Mouse (Mus musculus): ENCODE results near the gene Dock2. TPM values are rescaled to one million over a fixed set of nuclear protein-coding genes. Genes with fewer than 3 reads are reported as not detected.

Gene Dock2
- polyA plus RNA-seq, 1 experiment = 35.9 TPM

GRCm38 (mm10) chr11:34212853-34213252, 570.8 kb downstream of the Dock2 start:
- TF ChIP-seq POLR2A (IDR thresholded peaks at IDR 0.05; ENCODE audit: low read depth, low read length) (no peak), CTCF (IDR thresholded peaks at IDR 0.05; ENCODE audit: extremely low read depth, insufficient read depth, insufficient read length, insufficient replicate concordance) (no peak)
- H3K4me3 ChIP-seq (ENCODE audit: extremely low read depth, insufficient read depth, insufficient read length) = no peak overlapping the region
- H3K4me1 ChIP-seq (ENCODE audit: control insufficient read depth, insufficient read depth, insufficient read length) = no peaks in the 10 kb centered on the region
- WGBS = 18% methylated on average over 5 of the region's 5 CpGs
- H3K27me3 ChIP-seq (ENCODE audit: control insufficient read depth, insufficient read depth, low read length) = no peaks in the 10 kb centered on the region
- H3K36me3 ChIP-seq (ENCODE audit: control insufficient read depth, insufficient read depth, low read length) = no peaks in the 10 kb centered on the region
- peak in 1 of 2 experiments; percentile 18 for DNase-seq (ENCODE audit: low read depth in 1 of 2, low spot score in 2 of 2)
- no peak overlapping the region for H3K27ac ChIP-seq (ENCODE audit: insufficient read depth, low read length)

GRCm38 (mm10) chr11:34207989-34208388, 575.7 kb downstream of the Dock2 start, which contains the start of gene Foxi1:
Gene Foxi1, minus strand, starts transcription at chr11:34208089.
- DNase-seq (ENCODE audit: low read depth in 1 of 2, low spot score in 2 of 2) = no peak
- H3K27ac ChIP-seq (ENCODE audit: insufficient read depth, low read length) = no peak within 1 kb of the TSS
- H3K4me1 ChIP-seq (ENCODE audit: control insufficient read depth, insufficient read depth, insufficient read length) = no peaks in the 10 kb centered on the region
- H3K4me3 ChIP-seq (ENCODE audit: extremely low read depth, insufficient read depth, insufficient read length) = no peak within 1 kb of the TSS
- TF ChIP-seq CTCF (IDR thresholded peaks at IDR 0.05; ENCODE audit: extremely low read depth, insufficient read depth, insufficient read length, insufficient replicate concordance) = no peak
- no peak for TF ChIP-seq POLR2A (IDR thresholded peaks at IDR 0.05; ENCODE audit: low read depth, low read length)
- H3K36me3 ChIP-seq (ENCODE audit: control insufficient read depth, insufficient read depth, low read length) = no peaks in the 10 kb centered on the region
- H3K27me3 ChIP-seq (ENCODE audit: control insufficient read depth, insufficient read depth, low read length) = no peaks in the 10 kb centered on the region
- WGBS = 80% methylated on average over 8 of the region's 10 CpGs

- 50% methylated on average over 1 of the region's 1 CpGs for WGBS
- Histone ChIP-seq H3K36me3 (ENCODE audit: control insufficient read depth, insufficient read depth, low read length) (no peaks in the 10 kb centered on the region), H3K4me3 (ENCODE audit: extremely low read depth, insufficient read depth, insufficient read length) (no peak overlapping the region), H3K4me1 (ENCODE audit: control insufficient read depth, insufficient read depth, insufficient read length) (no peaks in the 10 kb centered on the region), H3K27me3 (ENCODE audit: control insufficient read depth, insufficient read depth, low read length) (no peaks in the 10 kb centered on the region), H3K27ac (ENCODE audit: insufficient read depth, low read length) (no peak overlapping the region)
- TF ChIP-seq CTCF (IDR thresholded peaks at IDR 0.05; ENCODE audit: extremely low read depth, insufficient read depth, insufficient read length, insufficient replicate concordance) = no peak
- TF ChIP-seq POLR2A (IDR thresholded peaks at IDR 0.05; ENCODE audit: low read depth, low read length) = no peak
- no peak for DNase-seq (ENCODE audit: low read depth in 1 of 2, low spot score in 2 of 2)
Observed at GRCm38 (mm10) chr11:34202769-34203168, 580.9 kb downstream of the Dock2 start.

GRCm38 (mm10) chr11:34195142-34195541, 588.5 kb downstream of the Dock2 start:
- WGBS = 90% methylated on average over 3 of the region's 3 CpGs
- Histone ChIP-seq H3K27me3 (ENCODE audit: control insufficient read depth, insufficient read depth, low read length) (no peaks in the 10 kb centered on the region), H3K4me3 (ENCODE audit: extremely low read depth, insufficient read depth, insufficient read length) (no peak overlapping the region), H3K27ac (ENCODE audit: insufficient read depth, low read length) (no peak overlapping the region), H3K4me1 (ENCODE audit: control insufficient read depth, insufficient read depth, insufficient read length) (no peaks in the 10 kb centered on the region), H3K36me3 (ENCODE audit: control insufficient read depth, insufficient read depth, low read length) (no peaks in the 10 kb centered on the region)
- no peak for DNase-seq (ENCODE audit: low read depth in 1 of 2, low spot score in 2 of 2)
- no peak for TF ChIP-seq POLR2A (IDR thresholded peaks at IDR 0.05; ENCODE audit: low read depth, low read length)
- no peak for TF ChIP-seq CTCF (IDR thresholded peaks at IDR 0.05; ENCODE audit: extremely low read depth, insufficient read depth, insufficient read length, insufficient replicate concordance)

- Histone ChIP-seq H3K4me3 (ENCODE audit: extremely low read depth, insufficient read depth, insufficient read length) (no peak overlapping the region), H3K27ac (ENCODE audit: insufficient read depth, low read length) (no peak overlapping the region), H3K36me3 (ENCODE audit: control insufficient read depth, insufficient read depth, low read length) (no peaks in the 10 kb centered on the region), H3K4me1 (ENCODE audit: control insufficient read depth, insufficient read depth, insufficient read length) (no peaks in the 10 kb centered on the region), H3K27me3 (ENCODE audit: control insufficient read depth, insufficient read depth, low read length) (no peaks in the 10 kb centered on the region)
- whole genome bisulfite sequencing = 81% methylated on average over 9 of the region's 9 CpGs
- no peak for DNase-seq (ENCODE audit: low read depth in 1 of 2, low spot score in 2 of 2)
- TF ChIP-seq POLR2A (IDR thresholded peaks at IDR 0.05; ENCODE audit: low read depth, low read length) (no peak), CTCF (IDR thresholded peaks at IDR 0.05; ENCODE audit: extremely low read depth, insufficient read depth, insufficient read length, insufficient replicate concordance) (no peak)
Observed at GRCm38 (mm10) chr11:34194158-34194941, 589.3 kb downstream of the Dock2 start.

- WGBS = 66% methylated on average over 3 of the region's 3 CpGs
- H3K4me1 ChIP-seq (ENCODE audit: control insufficient read depth, insufficient read depth, insufficient read length) = no peaks in the 10 kb centered on the region
- no peak for TF ChIP-seq CTCF (IDR thresholded peaks at IDR 0.05; ENCODE audit: extremely low read depth, insufficient read depth, insufficient read length, insufficient replicate concordance)
- TF ChIP-seq POLR2A (IDR thresholded peaks at IDR 0.05; ENCODE audit: low read depth, low read length) = no peak
Observed at GRCm38 (mm10) chr11:34193658-34194057, 590.0 kb downstream of the Dock2 start.

GRCm38 (mm10) chr11:34184266-34184665, 599.4 kb downstream of the Dock2 start:
- 86% methylated on average over 2 of the region's 2 CpGs for WGBS
- no peaks in the 10 kb centered on the region for H3K27me3 ChIP-seq (ENCODE audit: control insufficient read depth, insufficient read depth, low read length)
- TF ChIP-seq POLR2A (IDR thresholded peaks at IDR 0.05; ENCODE audit: low read depth, low read length) = no peak
- TF ChIP-seq CTCF (IDR thresholded peaks at IDR 0.05; ENCODE audit: extremely low read depth, insufficient read depth, insufficient read length, insufficient replicate concordance) = no peak
- H3K4me3 ChIP-seq (ENCODE audit: extremely low read depth, insufficient read depth, insufficient read length) = no peak overlapping the region
- no peak for DNase-seq (ENCODE audit: low read depth in 1 of 2, low spot score in 2 of 2)
- no peaks in the 10 kb centered on the region for H3K4me1 ChIP-seq (ENCODE audit: control insufficient read depth, insufficient read depth, insufficient read length)
- no peaks in the 10 kb centered on the region for H3K36me3 ChIP-seq (ENCODE audit: control insufficient read depth, insufficient read depth, low read length)
- H3K27ac ChIP-seq (ENCODE audit: insufficient read depth, low read length) = no peak overlapping the region

More at GRCm38 (mm10) chr11:34193658-34194057, 590.0 kb downstream of the Dock2 start:
- H3K27me3 ChIP-seq (ENCODE audit: control insufficient read depth, insufficient read depth, low read length) = no peaks in the 10 kb centered on the region
- no peak for DNase-seq (ENCODE audit: low read depth in 1 of 2, low spot score in 2 of 2)
- H3K27ac ChIP-seq (ENCODE audit: insufficient read depth, low read length) = no peak overlapping the region
- H3K36me3 ChIP-seq (ENCODE audit: control insufficient read depth, insufficient read depth, low read length) = no peaks in the 10 kb centered on the region
- no peak overlapping the region for H3K4me3 ChIP-seq (ENCODE audit: extremely low read depth, insufficient read depth, insufficient read length)

Measured in spleen, adult 2 months (tissue).